Mouse (Mus musculus) liver, embryonic 15.5 days (tissue): Measurements from ENCODE around the gene Eps15l1. TPM values are rescaled to one million over a fixed set of nuclear protein-coding genes. Genes with fewer than 3 reads are reported as not detected.

ENCODE experiments used
- ATAC-seq: fragments of 200-750 bp; cut with Nextera tagmentation; 2 replicates; pipeline ENCODE4 v1.8.0; 2017; ENCODE audit warnings: moderate number of reproducible peaks, mild to moderate bottlenecking, moderate library complexity; ENCODE audit not compliant: insufficient read depth
- H3K27ac ChIP-seq: fragments of 300-500 bp; sonication (generic); replicated peaks from 2 replicates; pipeline ENCODE4 v1.5.1; 2015; ENCODE audit warnings: mild to moderate bottlenecking, inconsistent platforms
- H3K27me3 ChIP-seq: fragments of 300-500 bp; sonication (generic); 2 replicates; pipeline ENCODE4 v1.6.1; 2015; ENCODE audit warnings: mild to moderate bottlenecking, inconsistent platforms
- H3K36me3 ChIP-seq: fragments of 300-500 bp; sonication (generic); replicated peaks from 2 replicates; pipeline ENCODE4 v1.6.1; 2015; ENCODE audit warnings: moderate library complexity, mild to moderate bottlenecking, inconsistent platforms
- H3K4me1 ChIP-seq: fragments of 300-500 bp; sonication (generic); replicated peaks from 2 replicates; pipeline ENCODE4 v1.6.1; 2015; ENCODE audit warnings: inconsistent platforms
- H3K4me2 ChIP-seq: fragments of 300-500 bp; sonication (generic); 2 replicates; pipeline ENCODE4 v1.6.1; 2015; ENCODE audit warnings: moderate library complexity, mild to moderate bottlenecking, inconsistent platforms
- H3K4me3 ChIP-seq: fragments of 300-500 bp; sonication (generic); replicated peaks from 2 replicates; pipeline ENCODE4 v1.5.1; 2015; ENCODE audit warnings: mild to moderate bottlenecking, inconsistent platforms
- H3K9ac ChIP-seq: fragments of 300-500 bp; sonication (generic); 2 replicates; pipeline ENCODE4 v1.6.1; 2015; ENCODE audit warnings: moderate library complexity, mild to moderate bottlenecking, inconsistent platforms
- H3K9me3 ChIP-seq: fragments of 300-500 bp; sonication (generic); replicated peaks from 2 replicates; pipeline ENCODE4 v1.6.1; 2016; ENCODE audit warnings: inconsistent platforms
- WGBS: fragments of 180-500 bp; shearing (Covaris S2); methylation state at CpG from one replicate; pipeline ENCODE4 v1.1.7; 2015; ENCODE audit warnings: mixed read lengths; ENCODE audit not compliant: insufficient replicate concordance; 5-methylcytosine and 5-hydroxymethylcytosine counted together
- polyA plus RNA-seq: library from polyadenylated mRNA; unstranded; fragments of >200 nt; fragmentation: Nextera tagmentation; extraction: Ambion mirVana; gene quantifications from 2 replicates; pipeline ENCODE4 v1.2.1, GENCODE M21; 2015

Gene Eps15l1
- polyA plus RNA-seq, 1 experiment from 2014 or later: 19.4 TPM

DNA sequence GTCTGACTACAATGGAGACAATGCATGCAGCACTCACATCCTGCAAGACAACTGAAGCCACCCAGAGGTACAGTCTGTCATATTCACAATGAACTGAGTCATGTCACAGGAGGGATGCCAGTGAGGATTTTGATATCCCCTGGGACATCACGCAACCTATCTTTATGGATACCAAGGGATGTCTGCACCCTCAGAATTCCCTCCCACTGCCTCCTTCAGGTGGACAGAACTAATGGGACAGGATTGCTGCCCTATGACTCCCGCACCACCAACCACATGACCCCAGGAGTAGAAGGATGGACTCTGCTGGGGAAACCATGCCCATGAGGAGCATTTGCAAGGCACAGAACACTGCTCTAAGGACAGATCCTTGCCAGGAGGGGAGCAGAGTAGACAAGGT, 54.8 kb downstream of the Eps15l1 start:
- WGBS: 86% methylated on average over 2 of the region's 2 CpGs
- no peak overlapping the region for H3K27ac ChIP-seq
- ATAC-seq: no peak
- H3K4me2 ChIP-seq: no peak overlapping the region
- no peak overlapping the region for H3K4me3 ChIP-seq
- H3K9ac ChIP-seq: no peak overlapping the region
- no peaks in the 10 kb centered on the region for H3K9me3 ChIP-seq
- no peaks in the 10 kb centered on the region for H3K4me1 ChIP-seq
- H3K36me3 ChIP-seq: peaks cover 84% of the 10 kb centered on the region
- no peaks in the 10 kb centered on the region for H3K27me3 ChIP-seq

DNA sequence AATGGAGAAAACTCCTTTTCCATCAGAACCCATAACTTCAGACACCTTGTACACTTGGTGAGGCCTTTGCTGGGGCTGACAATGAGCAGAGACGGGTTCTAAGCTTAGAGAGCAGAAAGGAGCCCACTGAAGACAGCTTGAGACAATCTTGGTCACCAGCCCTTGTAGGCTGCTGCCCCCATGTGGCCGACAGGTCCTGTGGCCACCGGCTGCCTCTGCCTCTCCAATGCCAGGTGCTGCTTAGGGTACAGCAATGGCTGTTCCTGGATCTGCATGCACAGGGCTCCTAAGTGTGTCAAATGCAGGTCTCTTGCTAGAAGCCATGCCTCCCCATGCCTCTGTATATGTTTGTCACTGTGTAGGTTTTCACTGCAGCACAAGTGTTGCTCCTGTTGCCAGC, 55.4 kb downstream of the Eps15l1 start:
- Histone ChIP-seq H3K9ac (no peak overlapping the region), H3K4me3 (no peak overlapping the region), H3K4me1 (no peaks in the 10 kb centered on the region), H3K27ac (no peak overlapping the region), H3K36me3 (peaks cover 80% of the 10 kb centered on the region), H3K4me2 (no peak overlapping the region), H3K9me3 (no peaks in the 10 kb centered on the region), H3K27me3 (no peaks in the 10 kb centered on the region)
- WGBS: 12% methylated on average over 3 of the region's 3 CpGs
- 0 out of 2 replicates have a peak, but pooled peaks have one; percentile 47 for ATAC-seq

DNA sequence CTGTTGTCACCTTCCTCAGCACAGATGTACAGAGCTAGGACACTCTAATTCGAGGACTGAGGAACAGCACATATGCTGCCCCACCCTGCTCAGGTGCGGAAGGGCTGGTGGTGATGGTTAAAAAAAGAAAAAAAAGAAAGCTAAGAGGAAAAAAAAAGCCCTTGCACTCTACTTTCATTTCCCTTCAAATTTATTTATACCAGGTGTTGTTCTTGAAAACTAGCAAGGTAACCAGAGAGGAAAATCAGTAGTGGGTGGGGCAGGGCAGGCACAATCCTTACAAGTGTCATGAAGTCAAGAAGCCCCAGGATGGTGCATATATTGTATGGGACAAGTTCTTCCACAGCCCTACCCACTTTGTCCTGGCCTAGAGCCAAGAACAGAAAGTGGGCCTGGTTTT, 56.2 kb downstream of the Eps15l1 start:
- Histone ChIP-seq H3K9me3 (no peaks in the 10 kb centered on the region), H3K4me3 (no peak overlapping the region), H3K9ac (no peak overlapping the region), H3K4me1 (no peaks in the 10 kb centered on the region), H3K4me2 (no peak overlapping the region), H3K27ac (no peak overlapping the region), H3K27me3 (no peaks in the 10 kb centered on the region), H3K36me3 (peaks cover 72% of the 10 kb centered on the region)
- 76% methylated on average over 2 of the region's 2 CpGs for WGBS
- ATAC-seq: no peak

DNA sequence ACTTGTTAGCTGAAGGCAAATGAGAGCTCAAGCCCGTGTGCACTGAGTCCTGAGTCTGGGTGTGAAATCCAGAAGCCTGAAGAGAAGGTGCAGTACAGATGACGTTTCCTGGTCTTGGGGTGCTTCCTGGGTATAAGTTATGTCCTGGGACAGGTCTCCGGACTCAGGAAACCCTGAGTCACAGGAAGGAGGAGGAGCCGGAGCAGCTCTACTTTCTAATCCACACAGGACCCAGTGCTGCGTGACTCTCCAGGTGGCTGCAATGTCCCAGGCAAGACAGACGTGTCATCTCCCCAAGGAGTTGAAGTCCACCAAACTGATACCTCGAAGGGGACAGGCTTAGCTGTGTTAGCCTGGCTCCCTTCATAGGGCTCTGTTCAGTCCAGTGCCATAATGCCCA, 57.8 kb downstream of the Eps15l1 start:
- H3K4me1 ChIP-seq: no peaks in the 10 kb centered on the region
- no peak overlapping the region for H3K4me3 ChIP-seq
- H3K4me2 ChIP-seq: no peak overlapping the region
- no peaks in the 10 kb centered on the region for H3K27me3 ChIP-seq
- no peak for ATAC-seq
- H3K9me3 ChIP-seq: no peaks in the 10 kb centered on the region
- no peak overlapping the region for H3K27ac ChIP-seq
- 71% methylated on average over 7 of the region's 7 CpGs for WGBS
- H3K9ac ChIP-seq: no peak overlapping the region
- peaks cover 70% of the 10 kb centered on the region for H3K36me3 ChIP-seq

DNA sequence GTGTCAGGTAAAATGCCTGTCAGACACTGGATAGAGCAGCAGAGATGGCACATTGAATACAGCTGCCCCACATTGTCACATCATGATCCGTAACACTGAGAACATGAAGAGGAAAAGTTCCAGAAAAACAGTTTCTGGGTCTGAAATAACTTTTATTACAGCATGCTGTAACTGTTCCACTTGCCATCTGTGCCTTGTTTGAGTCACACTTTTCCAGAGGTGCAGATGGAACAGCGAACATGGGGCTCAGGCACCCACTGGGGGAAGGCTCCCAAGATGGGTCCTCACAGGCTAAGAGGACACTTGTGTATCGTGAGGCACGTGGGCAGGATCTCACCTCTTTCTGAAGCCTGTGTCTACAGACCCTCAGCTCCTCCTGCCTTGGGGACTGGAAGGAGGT, 58.5 kb downstream of the Eps15l1 start:
- no peak overlapping the region for H3K4me2 ChIP-seq
- peaks cover 70% of the 10 kb centered on the region for H3K36me3 ChIP-seq
- H3K4me3 ChIP-seq: no peak overlapping the region
- no peaks in the 10 kb centered on the region for H3K9me3 ChIP-seq
- H3K27ac ChIP-seq: no peak overlapping the region
- no peak overlapping the region for H3K9ac ChIP-seq
- H3K4me1 ChIP-seq: no peaks in the 10 kb centered on the region
- WGBS: 87% methylated on average over 4 of the region's 4 CpGs
- no peaks in the 10 kb centered on the region for H3K27me3 ChIP-seq
- ATAC-seq: no peak

DNA sequence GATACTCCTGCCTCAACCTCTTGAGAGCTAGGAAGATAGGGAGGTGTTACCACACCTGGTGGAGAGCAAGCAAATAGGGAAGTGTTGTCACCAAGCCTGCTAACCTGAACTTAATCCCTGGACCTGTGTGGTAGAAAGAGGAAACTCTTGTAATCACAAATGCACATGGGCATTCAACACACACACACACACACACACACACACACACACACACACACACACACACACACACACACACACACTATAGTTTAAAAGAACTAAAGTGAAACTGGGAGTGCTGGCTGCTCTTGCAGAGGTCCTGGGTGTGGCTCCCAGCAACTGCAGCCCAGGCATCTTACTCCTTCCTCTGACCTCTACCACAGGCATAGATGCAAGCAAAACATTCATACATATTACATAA, 61.1 kb downstream of the Eps15l1 start:
- Histone ChIP-seq H3K9me3 (no peaks in the 10 kb centered on the region), H3K27ac (no peak overlapping the region), H3K4me2 (no peak overlapping the region), H3K36me3 (peaks cover 70% of the 10 kb centered on the region), H3K4me3 (no peak overlapping the region), H3K4me1 (peaks cover 8% of the 10 kb centered on the region), H3K27me3 (no peaks in the 10 kb centered on the region), H3K9ac (no peak overlapping the region)
- ATAC-seq: no peak

DNA sequence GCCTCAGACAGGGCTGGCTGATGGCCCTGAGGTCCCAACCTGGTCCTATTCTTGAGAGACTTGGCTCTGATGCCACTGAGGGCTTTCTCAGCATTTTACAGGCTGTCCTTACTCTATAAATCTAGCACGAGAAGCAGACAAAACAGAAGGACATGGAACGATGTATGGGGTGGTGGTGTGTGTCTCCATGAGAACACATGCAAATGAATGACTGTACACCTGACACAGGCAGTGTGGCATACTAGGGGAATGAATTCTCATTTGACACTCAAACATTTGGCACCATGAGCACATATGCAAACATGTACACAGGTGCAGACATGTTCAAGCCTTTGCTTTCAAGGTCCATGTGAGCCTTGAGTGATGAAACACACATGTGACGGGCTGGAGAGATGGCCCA, 64.7 kb downstream of the Eps15l1 start:
- H3K4me1 ChIP-seq: peaks cover 42% of the 10 kb centered on the region
- H3K4me3 ChIP-seq: no peak overlapping the region
- no peak overlapping the region for H3K27ac ChIP-seq
- no peak overlapping the region for H3K4me2 ChIP-seq
- H3K9ac ChIP-seq: no peak overlapping the region
- 69% methylated on average over 3 of the region's 3 CpGs for WGBS
- no peaks in the 10 kb centered on the region for H3K27me3 ChIP-seq
- peaks cover 43% of the 10 kb centered on the region for H3K36me3 ChIP-seq
- ATAC-seq: no peak
- H3K9me3 ChIP-seq: no peaks in the 10 kb centered on the region

DNA sequence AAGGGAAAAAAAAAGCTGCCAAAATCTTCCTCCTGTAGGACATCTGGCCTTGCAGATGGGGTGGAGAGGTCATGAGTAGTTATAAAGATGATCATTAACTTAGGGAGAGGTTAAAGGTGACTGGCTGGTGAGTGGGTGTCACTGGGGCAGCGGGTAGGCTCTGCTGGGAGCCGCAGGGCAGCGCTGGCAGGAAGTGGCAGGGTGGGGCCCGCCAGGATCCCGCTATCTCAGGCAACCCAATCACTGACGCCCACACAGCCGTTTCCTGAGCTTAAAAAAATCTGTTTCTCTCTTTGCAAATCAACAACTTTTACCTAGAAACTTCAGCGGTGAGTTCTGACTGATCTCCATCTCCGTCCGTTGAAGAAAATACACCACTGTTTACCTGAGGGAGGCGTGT, 67.0 kb downstream of the Eps15l1 start:
- ATAC-seq: peak; percentile 57; the same call in 1 of the 2 replicates
- Histone ChIP-seq H3K9ac (no peak overlapping the region), H3K4me2 (peak overlapping the region; percentile 14; the same call in 1 of the 2 replicates), H3K36me3 (peaks cover 37% of the 10 kb centered on the region), H3K4me1 (peaks cover 53% of the 10 kb centered on the region), H3K27ac (peak overlapping the region; percentile 65), H3K9me3 (no peaks in the 10 kb centered on the region), H3K27me3 (no peaks in the 10 kb centered on the region), H3K4me3 (no peak overlapping the region)
- 3% methylated on average over 11 of the region's 11 CpGs for WGBS

DNA sequence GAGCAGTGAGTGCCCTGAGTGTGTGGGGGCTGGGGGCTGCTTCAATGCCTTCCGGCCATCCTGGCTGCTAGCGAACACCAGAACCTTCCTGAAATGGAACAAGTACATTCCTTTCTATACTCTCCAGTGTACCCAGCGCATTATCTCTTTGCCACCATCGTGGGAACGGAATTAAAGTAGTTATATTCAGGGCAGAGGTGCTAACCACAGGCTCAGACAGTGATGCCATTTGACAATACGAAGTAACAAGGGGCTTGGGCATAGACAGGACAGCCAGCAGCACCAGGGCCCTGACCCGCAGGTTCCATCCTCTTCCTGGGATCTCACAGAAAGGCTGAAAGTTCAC, 67.6 kb downstream of the Eps15l1 start:
- Histone ChIP-seq H3K4me3 (no peak overlapping the region), H3K27ac (peak overlapping the region; percentile 48; the same call in 1 of the 2 replicates), H3K9ac (no peak overlapping the region), H3K4me2 (no peak overlapping the region), H3K36me3 (peaks cover 31% of the 10 kb centered on the region), H3K27me3 (no peaks in the 10 kb centered on the region), H3K9me3 (no peaks in the 10 kb centered on the region), H3K4me1 (peaks cover 59% of the 10 kb centered on the region)
- 52% methylated on average over 7 of the region's 7 CpGs for WGBS
- no peak for ATAC-seq

DNA sequence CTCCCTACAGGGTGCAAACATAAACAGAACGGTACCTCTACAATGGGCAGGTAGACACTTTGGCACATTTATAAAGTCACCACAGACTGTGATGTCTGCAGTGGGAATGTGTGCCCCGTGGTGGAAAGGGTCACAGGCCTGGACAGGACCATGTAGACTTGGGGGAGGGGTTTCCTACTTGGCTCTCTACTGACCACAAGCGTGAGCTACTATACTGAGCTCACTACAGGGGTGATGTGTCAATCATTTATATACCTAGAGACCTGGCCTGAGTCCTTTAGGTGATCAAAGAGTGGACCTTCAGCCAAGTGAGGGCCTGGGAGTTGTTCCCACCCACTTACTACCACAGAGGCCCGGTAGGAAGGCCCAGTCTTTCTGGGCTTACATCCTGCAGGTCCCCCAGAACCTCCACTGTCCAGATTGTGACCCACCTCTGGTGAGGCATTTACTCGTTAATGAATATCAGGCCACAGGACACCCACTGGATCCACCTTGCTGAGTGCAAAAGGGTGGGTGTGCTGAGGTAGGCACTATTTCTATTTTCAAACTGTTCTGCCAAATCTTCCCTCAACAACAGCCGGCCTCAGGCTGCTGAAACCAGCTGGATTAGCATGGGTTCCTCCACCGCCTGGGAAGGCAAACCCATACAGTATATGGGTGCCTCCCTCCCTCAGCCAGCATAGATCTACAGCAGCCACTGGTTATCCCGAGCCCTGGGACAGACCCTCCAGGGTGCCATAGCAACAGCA, 68.1 kb downstream of the Eps15l1 start:
- Histone ChIP-seq H3K27ac (peak overlapping the region; percentile 48; the same call in 1 of the 2 replicates), H3K4me2 (no peak overlapping the region), H3K4me3 (no peak overlapping the region), H3K9ac (no peak overlapping the region), H3K9me3 (no peaks in the 10 kb centered on the region), H3K36me3 (peaks cover 27% of the 10 kb centered on the region), H3K27me3 (no peaks in the 10 kb centered on the region), H3K4me1 (peaks cover 64% of the 10 kb centered on the region)
- WGBS: 65% methylated on average over 8 of the region's 8 CpGs
- peak; percentile 44 for ATAC-seq

DNA sequence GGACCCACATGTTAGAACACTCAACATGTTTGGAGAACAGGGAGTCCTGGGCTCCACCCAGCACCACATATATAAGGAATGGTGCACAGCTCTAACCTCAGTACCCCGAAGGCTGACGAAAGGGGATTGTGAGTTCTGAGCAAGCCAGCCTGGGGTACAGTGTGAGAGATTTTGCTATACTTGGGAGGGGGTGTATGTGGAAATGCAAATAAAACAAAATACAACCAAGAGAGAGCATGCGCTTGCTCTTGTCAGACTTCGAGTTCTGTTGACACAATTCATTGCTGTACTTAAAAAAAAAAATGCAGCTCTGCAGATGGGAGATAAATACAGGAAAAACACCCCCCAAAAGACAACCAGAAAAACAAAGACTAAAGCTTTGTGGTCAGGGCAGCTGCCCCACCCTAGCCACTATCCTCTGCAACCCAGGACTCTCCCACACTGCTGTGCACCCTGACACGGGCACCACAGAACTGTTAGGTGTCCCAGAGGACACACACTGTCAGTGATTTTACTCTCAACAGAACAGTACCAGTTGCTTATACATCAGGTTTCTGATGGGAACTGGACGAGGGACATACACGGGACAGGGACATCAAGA, 69.8 kb downstream of the Eps15l1 start:
- no peak for ATAC-seq
- H3K9me3 ChIP-seq: no peaks in the 10 kb centered on the region
- H3K4me2 ChIP-seq: no peak overlapping the region
- H3K27me3 ChIP-seq: no peaks in the 10 kb centered on the region
- no peak overlapping the region for H3K9ac ChIP-seq
- H3K4me1 ChIP-seq: peaks cover 70% of the 10 kb centered on the region
- H3K36me3 ChIP-seq: peaks cover 11% of the 10 kb centered on the region; the same call in 1 of the 2 replicates
- H3K4me3 ChIP-seq: no peak overlapping the region
- no peak overlapping the region for H3K27ac ChIP-seq
- 57% methylated on average over 7 of the region's 7 CpGs for WGBS
